Mouse (Mus musculus): ENCODE measurements around the gene Myl3. TPM values are rescaled to one million over a fixed set of nuclear protein-coding genes. Genes with fewer than 3 reads are reported as not detected.

Myl3 gene
- polyA plus RNA-seq, 1 experiment from 2014 or later: 1.2 TPM

DNA sequence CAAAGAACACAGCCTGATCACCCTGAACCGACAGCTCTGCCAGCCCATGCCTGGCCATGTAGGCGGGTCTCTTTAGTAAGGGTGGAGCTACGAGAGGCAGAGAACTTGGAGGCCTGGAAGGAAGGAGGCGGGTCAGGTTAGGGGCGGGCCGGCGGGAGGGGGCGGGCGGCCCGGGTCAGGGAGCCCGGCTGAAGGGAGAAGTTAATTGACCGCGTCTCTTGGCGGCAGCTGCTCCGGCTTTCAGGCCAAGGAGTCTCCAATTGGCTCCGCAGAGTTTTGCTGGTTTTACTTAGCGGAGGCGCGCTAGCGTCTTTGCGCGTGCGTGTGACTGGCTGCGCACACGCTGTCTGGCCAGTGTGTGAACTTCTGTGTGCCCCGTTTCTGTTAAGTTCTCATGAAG, 9.0 kb upstream of the Myl3 start:
- Histone ChIP-seq H3K4me2 (replicated peaks) (peak overlapping the region; percentile 69), H3K27me3 (peaks cover 76% of the 10 kb centered on the region), H3K4me3 (peak overlapping the region; percentile 34), H3K4me1 (peaks cover 17% of the 10 kb centered on the region), H3K36me3 (no peaks in the 10 kb centered on the region), H3K9me3 (no peaks in the 10 kb centered on the region), H3K27ac (replicated peaks) (no peak overlapping the region), H3K9ac (replicated peaks) (peak overlapping the region; percentile 43)
- peak; percentile 89 for ATAC-seq (ENCODE audit: low FRiP score, low read depth)
- WGBS: 0% methylated on average over 26 of the region's 26 CpGs

DNA sequence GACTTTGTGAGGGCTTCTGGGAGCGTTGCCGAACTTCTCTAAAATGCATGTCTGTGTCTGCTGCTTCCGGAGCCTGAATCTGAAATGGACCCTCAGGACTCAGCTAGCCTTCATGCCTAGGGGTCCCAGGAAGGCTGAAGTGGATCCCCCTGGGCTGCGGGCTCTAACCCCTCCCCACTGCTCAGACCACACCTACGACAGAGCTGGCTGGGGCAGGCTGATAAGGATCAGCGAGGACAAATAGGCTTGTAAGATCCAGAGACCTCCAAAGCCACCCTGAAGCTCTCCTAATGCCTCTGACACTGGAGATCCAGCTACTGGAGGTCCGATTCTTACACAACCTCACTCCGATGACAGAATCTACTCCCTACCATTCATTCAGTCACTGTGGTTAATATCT, 8.6 kb upstream of the Myl3 start:
- no peak overlapping the region for H3K27ac ChIP-seq (replicated peaks)
- peaks cover 17% of the 10 kb centered on the region for H3K4me1 ChIP-seq
- peaks cover 71% of the 10 kb centered on the region for H3K27me3 ChIP-seq
- ATAC-seq (ENCODE audit: low FRiP score, low read depth): 0 out of 2 replicates have a peak, but pooled peaks have one; percentile 32
- peak overlapping the region; percentile 69 for H3K4me2 ChIP-seq (replicated peaks)
- peak overlapping the region; percentile 34 for H3K4me3 ChIP-seq
- H3K36me3 ChIP-seq: no peaks in the 10 kb centered on the region
- 8% methylated on average over 8 of the region's 8 CpGs for WGBS
- no peaks in the 10 kb centered on the region for H3K9me3 ChIP-seq
- H3K9ac ChIP-seq (replicated peaks): peak overlapping the region; percentile 43

DNA sequence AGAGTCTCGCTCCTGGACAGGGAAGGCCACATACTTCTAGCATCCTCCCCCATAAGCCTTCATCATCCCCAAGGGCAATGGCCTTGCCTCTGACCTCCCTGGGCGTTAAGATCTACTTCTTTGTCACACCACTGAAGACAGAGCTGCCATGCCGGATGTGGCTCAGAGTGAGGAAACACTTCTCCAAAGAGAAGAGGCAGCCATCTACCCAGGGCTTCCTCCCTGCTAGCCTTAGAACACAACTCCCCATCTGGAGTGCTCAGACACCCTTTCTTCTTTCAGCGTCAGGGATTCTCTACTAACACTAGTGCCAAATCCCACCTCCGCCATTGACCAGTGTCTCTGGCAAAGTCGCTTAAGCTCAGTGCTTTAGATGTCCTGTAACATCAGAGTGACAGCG, 7.5 kb upstream of the Myl3 start:
- H3K27me3 ChIP-seq: peaks cover 60% of the 10 kb centered on the region
- WGBS: 81% methylated on average over 7 of the region's 7 CpGs
- H3K4me1 ChIP-seq: peaks cover 17% of the 10 kb centered on the region
- ATAC-seq (ENCODE audit: low FRiP score, low read depth): no peak
- no peak overlapping the region for H3K27ac ChIP-seq (replicated peaks)
- H3K4me3 ChIP-seq: no peak overlapping the region
- H3K36me3 ChIP-seq: no peaks in the 10 kb centered on the region
- H3K4me2 ChIP-seq (replicated peaks): no peak overlapping the region
- H3K9me3 ChIP-seq: no peaks in the 10 kb centered on the region
- H3K9ac ChIP-seq (replicated peaks): no peak overlapping the region

DNA sequence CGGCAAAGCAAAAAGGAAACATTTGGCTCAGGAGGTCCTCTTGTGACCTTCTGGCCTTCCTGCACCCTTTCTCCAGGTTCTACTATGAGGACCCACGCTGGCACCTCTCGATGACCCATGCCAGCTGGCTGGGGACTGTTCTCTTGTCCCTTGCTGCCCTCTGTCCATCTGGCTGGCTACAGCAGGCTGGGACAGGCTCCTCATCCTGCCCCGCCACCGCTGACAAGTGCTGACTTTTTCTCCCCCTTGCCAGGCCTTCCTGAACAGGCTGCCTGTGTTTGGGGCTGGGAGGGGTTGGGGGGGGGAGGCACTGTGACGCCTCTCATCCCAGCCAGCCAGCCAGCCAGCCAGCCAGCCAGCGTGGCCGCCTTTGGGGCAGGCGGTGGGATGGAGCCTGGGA, 5.3 kb upstream of the Myl3 start:
- Histone ChIP-seq H3K9me3 (no peaks in the 10 kb centered on the region), H3K4me2 (replicated peaks) (no peak overlapping the region), H3K4me3 (no peak overlapping the region), H3K9ac (replicated peaks) (no peak overlapping the region), H3K4me1 (peaks cover 23% of the 10 kb centered on the region), H3K27ac (replicated peaks) (no peak overlapping the region), H3K36me3 (no peaks in the 10 kb centered on the region), H3K27me3 (peaks cover 57% of the 10 kb centered on the region)
- 44% methylated on average over 9 of the region's 9 CpGs for WGBS
- no peak for ATAC-seq (ENCODE audit: low FRiP score, low read depth)

DNA sequence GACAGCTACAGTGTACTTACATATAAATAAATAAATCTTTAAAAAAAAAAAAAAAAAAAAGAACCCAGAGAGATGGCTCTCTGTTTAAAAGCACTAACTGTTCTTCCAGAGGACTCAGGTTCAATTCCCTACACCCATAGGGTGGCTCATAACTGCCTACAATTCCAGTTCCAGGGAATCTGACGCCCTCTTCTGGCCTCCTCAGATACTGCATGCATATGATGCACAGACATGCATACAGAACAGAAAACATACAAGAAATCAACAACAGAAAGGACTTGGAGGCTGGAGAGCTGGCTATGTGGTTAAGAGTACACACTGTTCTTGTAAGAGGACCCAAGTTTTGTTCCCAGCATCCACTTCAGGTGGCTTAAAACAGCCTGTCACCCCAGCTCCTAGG, 3.6 kb upstream of the Myl3 start:
- H3K4me2 ChIP-seq (replicated peaks): no peak overlapping the region
- H3K9me3 ChIP-seq: no peaks in the 10 kb centered on the region
- peaks cover 54% of the 10 kb centered on the region for H3K27me3 ChIP-seq
- ATAC-seq (ENCODE audit: low FRiP score, low read depth): no peak
- peaks cover 22% of the 10 kb centered on the region for H3K4me1 ChIP-seq
- H3K36me3 ChIP-seq: no peaks in the 10 kb centered on the region
- 16% methylated on average over 1 of the region's 1 CpGs for WGBS
- H3K9ac ChIP-seq (replicated peaks): no peak overlapping the region
- H3K27ac ChIP-seq (replicated peaks): no peak overlapping the region
- H3K4me3 ChIP-seq: no peak overlapping the region

DNA sequence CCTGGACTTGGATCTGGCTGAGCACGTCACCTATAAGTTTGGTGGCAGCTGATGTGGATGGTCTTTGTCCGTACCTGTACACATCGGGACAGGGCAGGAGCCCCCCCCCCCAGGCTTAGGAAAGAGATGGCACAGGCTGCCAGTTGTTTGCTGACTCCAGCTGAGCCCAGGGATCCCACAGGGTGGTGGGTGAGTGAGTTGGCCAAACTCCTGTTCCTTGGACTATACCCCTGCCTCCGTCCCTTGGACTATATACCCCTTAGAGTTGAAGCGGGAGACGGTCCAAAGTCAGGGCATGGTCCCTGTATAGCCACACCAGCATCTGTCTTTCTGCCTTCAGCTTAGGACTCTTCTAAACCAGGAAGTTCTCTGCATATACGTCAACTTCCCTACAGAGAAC, 1.7 kb upstream of the Myl3 start:
- Histone ChIP-seq H3K4me1 (peaks cover 24% of the 10 kb centered on the region), H3K9ac (replicated peaks) (no peak overlapping the region), H3K27ac (replicated peaks) (no peak overlapping the region), H3K9me3 (no peaks in the 10 kb centered on the region), H3K27me3 (peaks cover 53% of the 10 kb centered on the region), H3K36me3 (no peaks in the 10 kb centered on the region), H3K4me3 (no peak overlapping the region), H3K4me2 (replicated peaks) (no peak overlapping the region)
- WGBS: 87% methylated on average over 7 of the region's 7 CpGs
- no peak for ATAC-seq (ENCODE audit: low FRiP score, low read depth)

DNA sequence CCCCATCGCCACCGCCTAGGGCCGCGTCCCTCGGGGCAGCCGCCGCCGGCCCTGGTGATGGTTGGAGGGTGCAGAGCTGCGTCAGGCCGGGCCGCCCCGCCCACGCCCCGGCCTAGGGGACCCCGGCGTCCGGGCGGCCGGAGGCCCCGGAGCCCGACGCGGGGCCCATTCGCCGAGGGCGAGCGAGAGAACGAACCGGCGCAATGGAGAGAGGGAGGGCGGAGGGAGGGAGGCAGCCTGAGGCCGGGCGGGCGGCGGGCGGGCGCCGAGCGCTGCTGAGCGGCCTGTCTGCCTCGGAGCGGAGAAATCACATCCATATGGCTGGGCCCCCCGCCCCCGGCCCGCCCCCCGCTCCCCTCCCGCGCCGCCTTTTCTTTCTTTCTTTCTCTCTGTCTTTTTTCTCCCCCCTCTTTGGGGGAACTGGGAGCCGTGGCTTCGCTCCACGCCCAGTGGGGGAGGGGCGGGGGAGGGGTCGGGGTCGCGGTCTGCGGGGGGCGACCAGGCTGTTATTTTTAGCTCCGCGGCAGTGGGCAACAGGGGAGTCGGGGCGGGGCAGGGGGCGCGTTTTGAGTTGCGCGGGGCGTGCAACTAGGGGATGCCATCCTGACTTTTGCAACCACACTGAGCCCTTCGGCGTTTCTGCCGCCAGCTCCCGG, 762 bp downstream of the Myl3 start:
- Histone ChIP-seq H3K36me3 (no peaks in the 10 kb centered on the region), H3K27ac (replicated peaks) (peak overlapping the region; percentile 71), H3K4me3 (peak overlapping the region; percentile 62), H3K9me3 (no peaks in the 10 kb centered on the region), H3K4me2 (replicated peaks) (peak overlapping the region; percentile 92), H3K4me1 (peaks cover 24% of the 10 kb centered on the region), H3K9ac (replicated peaks) (peak overlapping the region; percentile 78), H3K27me3 (peaks cover 54% of the 10 kb centered on the region)
- WGBS: 1% methylated on average over 34 of the region's 71 CpGs
- ATAC-seq (ENCODE audit: low FRiP score, low read depth): peak; percentile 78

DNA sequence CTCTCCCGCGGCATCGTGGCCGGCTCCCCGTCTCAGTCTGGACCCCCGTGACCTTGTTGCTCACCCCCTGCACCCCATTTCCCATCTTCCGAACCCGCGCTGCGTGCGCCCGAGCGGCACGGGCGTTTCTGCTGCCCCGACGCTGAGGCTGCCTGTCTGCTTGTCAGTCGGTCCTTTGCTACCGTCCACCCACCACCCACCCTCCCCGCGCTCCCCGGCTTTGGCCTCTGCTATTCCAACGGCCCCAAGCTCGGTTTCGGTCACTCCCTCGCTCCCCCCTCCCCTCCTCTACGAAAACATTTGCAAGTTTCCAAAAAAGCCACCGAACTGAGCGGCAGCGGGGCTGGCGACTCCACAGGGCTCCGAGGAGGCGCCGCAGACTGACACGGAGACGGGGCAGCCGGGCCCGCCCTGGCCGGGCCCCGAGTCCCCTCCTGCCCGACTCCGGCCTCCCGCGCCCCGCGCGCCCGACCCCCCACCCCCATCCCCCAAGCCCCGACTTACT, 1.3 kb downstream of the Myl3 start:
- Histone ChIP-seq H3K4me2 (replicated peaks) (peak overlapping the region; percentile 92), H3K27me3 (peaks cover 54% of the 10 kb centered on the region), H3K4me3 (peak overlapping the region; percentile 62), H3K36me3 (no peaks in the 10 kb centered on the region), H3K4me1 (peaks cover 24% of the 10 kb centered on the region), H3K9me3 (no peaks in the 10 kb centered on the region), H3K9ac (replicated peaks) (peak overlapping the region; percentile 78), H3K27ac (replicated peaks) (peak overlapping the region; percentile 71)
- peak; percentile 48 for ATAC-seq (ENCODE audit: low FRiP score, low read depth)
- under 1% methylated on average over 42 of the region's 49 CpGs for WGBS

DNA sequence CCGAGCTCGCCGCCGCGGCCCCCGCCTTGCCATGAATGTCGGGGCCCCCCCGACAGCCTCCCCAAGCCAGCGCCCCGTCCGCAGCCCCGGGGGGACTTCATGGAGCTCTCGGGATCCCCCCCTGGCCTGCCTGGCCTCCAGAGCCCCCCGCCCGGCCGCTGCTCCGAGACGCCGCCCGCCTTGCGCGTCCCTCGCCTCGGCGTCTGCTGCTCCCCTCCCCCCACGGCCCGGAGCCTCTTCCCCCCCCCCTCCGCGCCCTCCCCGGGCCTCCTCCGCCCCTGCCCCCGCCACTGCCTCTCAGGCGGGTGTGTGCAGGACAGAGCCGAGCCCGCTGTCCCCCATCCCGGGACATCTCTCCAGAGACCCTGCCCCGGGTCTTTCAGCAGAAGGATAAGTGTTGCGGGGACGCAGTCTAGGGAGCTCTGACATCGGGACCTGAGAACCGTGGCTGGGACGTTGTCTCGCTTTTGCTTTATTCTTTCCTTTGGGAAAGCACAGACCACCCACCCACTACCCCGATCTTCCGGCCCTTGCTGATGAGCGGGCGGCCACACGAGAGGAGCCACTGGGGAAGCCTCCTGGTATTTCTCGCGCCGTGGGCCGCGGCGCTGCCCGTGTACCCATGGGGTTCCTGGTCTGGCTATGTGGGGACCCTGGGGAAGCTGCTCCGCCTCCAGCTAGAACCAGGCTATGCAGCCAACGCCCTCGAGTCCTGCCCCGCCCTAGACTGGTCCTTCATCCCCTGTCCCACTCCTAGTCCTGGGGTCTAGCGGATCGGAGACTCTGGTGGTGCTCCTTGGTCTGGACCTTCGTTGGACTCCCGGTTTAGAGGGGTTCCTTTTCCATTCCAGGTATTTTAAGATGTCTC, 2.0 kb downstream of the Myl3 start:
- H3K4me3 ChIP-seq: peak overlapping the region; percentile 62
- 3% methylated on average over 55 of the region's 63 CpGs for WGBS
- peak; percentile 64 for ATAC-seq (ENCODE audit: low FRiP score, low read depth)
- H3K36me3 ChIP-seq: no peaks in the 10 kb centered on the region
- H3K9me3 ChIP-seq: no peaks in the 10 kb centered on the region
- H3K27ac ChIP-seq (replicated peaks): peak overlapping the region; percentile 71
- peaks cover 58% of the 10 kb centered on the region for H3K27me3 ChIP-seq
- peak overlapping the region; percentile 78 for H3K9ac ChIP-seq (replicated peaks)
- H3K4me2 ChIP-seq (replicated peaks): peak overlapping the region; percentile 92
- H3K4me1 ChIP-seq: peaks cover 24% of the 10 kb centered on the region

DNA sequence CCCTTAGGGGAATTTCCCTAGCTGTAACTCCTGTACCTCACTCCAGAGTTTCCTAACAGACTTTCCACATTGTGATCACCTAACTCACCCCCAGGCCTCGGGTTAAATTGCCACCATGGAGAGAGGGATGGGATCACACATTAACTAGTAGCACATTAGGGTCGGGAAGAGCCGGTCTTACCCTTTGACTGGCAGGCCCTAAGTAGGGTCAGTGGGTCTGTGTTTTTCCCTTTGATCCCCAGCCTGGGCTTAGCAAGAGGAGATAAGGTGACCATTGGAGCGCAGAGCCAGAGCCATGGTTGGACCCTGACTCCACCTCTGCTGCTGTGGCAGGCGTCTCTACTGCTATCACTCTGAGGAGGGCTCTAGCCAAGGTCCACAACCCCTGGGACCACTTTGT, 4.1 kb downstream of the Myl3 start:
- Histone ChIP-seq H3K4me1 (peaks cover 24% of the 10 kb centered on the region), H3K36me3 (no peaks in the 10 kb centered on the region), H3K27ac (replicated peaks) (no peak overlapping the region), H3K9me3 (no peaks in the 10 kb centered on the region), H3K27me3 (peaks cover 55% of the 10 kb centered on the region), H3K9ac (replicated peaks) (no peak overlapping the region), H3K4me3 (no peak overlapping the region), H3K4me2 (replicated peaks) (no peak overlapping the region)
- WGBS: 7% methylated on average over 5 of the region's 5 CpGs
- no peak for ATAC-seq (ENCODE audit: low FRiP score, low read depth)

DNA sequence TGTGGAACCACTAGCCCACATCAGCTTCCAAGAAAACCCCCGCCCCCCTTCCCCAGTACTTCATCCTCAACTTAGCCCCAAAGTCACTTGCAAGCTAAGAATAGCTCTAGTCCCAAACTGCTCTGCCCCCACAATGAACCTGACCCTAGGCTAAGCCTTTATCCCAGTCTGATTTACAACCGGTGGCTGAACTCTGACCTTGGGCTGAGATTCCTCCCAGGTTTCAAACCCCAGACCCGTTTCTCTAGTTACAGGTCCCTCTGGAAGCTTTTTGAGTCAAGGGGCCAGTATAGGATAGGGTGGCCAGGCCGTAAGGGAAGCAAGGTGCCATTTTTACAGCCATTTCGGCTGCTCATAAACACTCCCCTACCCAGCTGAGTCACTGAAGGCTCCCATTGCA, 4.6 kb downstream of the Myl3 start:
- H3K4me1 ChIP-seq: peaks cover 19% of the 10 kb centered on the region
- 29% methylated on average over 5 of the region's 5 CpGs for WGBS
- H3K4me3 ChIP-seq: no peak overlapping the region
- H3K9ac ChIP-seq (replicated peaks): no peak overlapping the region
- no peaks in the 10 kb centered on the region for H3K36me3 ChIP-seq
- ATAC-seq (ENCODE audit: low FRiP score, low read depth): no peak
- H3K27ac ChIP-seq (replicated peaks): no peak overlapping the region
- no peak overlapping the region for H3K4me2 ChIP-seq (replicated peaks)
- H3K9me3 ChIP-seq: no peaks in the 10 kb centered on the region
- H3K27me3 ChIP-seq: peaks cover 50% of the 10 kb centered on the region

DNA sequence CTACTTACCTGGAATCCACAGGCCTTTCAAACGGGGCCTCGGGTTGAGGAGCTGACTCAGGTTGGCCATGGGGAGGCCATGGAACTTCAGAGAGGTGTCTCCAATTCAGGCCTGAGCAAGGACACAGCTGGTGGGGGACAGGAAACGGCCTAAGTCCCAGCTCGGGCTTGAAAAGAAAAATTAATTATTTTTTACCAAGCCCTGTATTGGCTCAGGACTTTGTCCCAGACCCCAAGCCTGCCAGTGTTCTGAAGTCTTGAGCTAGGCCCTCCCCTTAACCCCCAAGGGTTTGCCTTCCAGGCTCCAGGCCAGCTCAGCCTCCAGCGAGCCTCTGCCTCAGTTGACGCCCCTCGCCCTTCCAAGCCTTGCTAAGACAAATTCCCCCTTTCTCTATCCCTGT, 5.3 kb downstream of the Myl3 start, which contains the start of gene Pth1r:
Gene Pth1r (minus strand): TSS at position 185 of the 400 bp plus-strand sequence.
- no peaks in the 10 kb centered on the region for H3K9me3 ChIP-seq
- WGBS: 64% methylated on average over 7 of the region's 7 CpGs
- no peaks in the 10 kb centered on the region for H3K36me3 ChIP-seq
- H3K27ac ChIP-seq (replicated peaks): no peak within 1 kb of the TSS
- H3K4me2 ChIP-seq (replicated peaks): no peak within 1 kb of the TSS
- no peak within 1 kb of the TSS for H3K9ac ChIP-seq (replicated peaks)
- H3K4me3 ChIP-seq: no peak within 1 kb of the TSS
- H3K27me3 ChIP-seq: peaks cover 43% of the 10 kb centered on the region
- H3K4me1 ChIP-seq: peaks cover 12% of the 10 kb centered on the region
- no peak for ATAC-seq (ENCODE audit: low FRiP score, low read depth)
